Mouse (Mus musculus) left cerebral cortex, postnatal 10 days (tissue): ENCODE data around the gene Kif4. TPM values are rescaled to one million over a fixed set of nuclear protein-coding genes. Genes with fewer than 3 reads are reported as not detected.
A peak's percentile ranks its signal among the peaks of the same experiment; 100 is the strongest.

Experiments used
- DNase-seq, 2 experiments: peaks; one replicate each; pipeline ENCODE4 v3.0.0; 2021 to 2022; ENCODE audit warnings: low spot score in 2 of 2, mixed read lengths in 1 of 2; ENCODE audit errors: extremely low spot score in 1 of 2
- intact Hi-C: fragments of 180-260 bp; cut with DNase I; formaldehyde crosslinking; loops from one replicate; pipeline ENCODE4 v1.15.1; 2025
- total RNA-seq, 2 experiments: library from RNA; stranded (reverse); gene quantifications; 2 replicates each; pipeline ENCODE4 v1.2.3; 2021

Gene Kif4
- 1 to 10 TPM; 2.5 to 3.4 TPM for total RNA-seq

DNA sequence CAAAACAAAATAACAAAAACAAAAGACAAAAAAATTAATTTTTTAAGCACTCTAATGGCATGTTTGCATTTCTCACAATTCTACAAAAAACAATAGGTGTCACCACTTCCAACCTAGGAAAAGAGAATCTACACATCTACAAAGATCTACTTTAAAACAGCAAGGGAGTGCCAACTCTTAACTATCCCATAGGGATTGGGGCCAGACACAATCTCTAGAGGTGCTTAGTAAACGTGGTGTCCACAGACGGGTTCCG is at the start of gene Kif4:
Gene Kif4, plus strand, starts transcription at position 192 of the 256 bp plus-strand sequence.
- DNase-seq = no peak
- intact Hi-C loops = loop anchor here (10.0 kb wide), 1 partner anchor 109 kb away; no protein-coding TSS in a partner anchor

DNA sequence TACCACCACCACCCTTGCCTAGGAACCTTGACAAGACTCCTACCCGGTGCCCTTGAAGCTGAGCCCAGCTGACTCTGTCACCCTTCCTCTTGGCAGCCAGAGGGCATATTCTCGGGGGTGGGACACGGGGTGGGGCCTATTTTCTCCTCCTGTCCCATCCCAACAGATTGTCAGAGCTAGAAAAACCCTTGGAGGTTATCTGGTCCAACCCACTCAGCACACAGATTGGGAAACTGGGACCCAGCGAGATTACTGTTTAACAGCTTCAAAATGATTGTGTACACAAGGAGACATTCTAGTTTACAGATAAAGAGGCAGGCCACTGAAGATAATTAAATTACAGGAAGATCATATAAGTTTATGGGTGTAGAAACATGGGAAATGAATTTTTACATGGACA is 30.7 kb upstream of the Kif4 start, which contains the start of gene P2ry4:
Gene P2ry4, minus strand, starts transcription at position 79 of the 400 bp plus-strand sequence.
- no peak for DNase-seq
- intact Hi-C loops = no loop called here

DNA sequence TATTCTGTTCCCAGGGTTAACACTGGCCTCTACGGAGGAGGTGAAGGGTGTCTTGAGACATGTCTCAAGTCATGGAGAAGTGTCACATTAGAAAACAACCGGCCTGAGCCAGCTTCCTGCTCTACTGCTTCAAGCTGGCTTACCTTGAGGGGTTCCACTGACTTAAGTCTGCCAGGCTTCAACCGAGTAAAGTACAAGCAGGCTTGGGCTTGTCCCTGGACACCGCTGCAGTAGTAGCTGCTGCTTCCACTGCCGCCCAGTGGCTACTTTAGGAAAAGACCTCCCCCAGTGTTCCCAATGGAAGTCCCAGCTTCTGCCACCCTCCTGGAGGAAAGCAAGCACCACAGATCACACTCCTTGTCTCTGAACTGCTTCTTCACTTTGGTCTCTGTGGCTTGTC is 28.1 kb upstream of the Kif4 start:
- peak; percentile 11 to 42 for DNase-seq
- intact Hi-C loops = no loop called here

DNA sequence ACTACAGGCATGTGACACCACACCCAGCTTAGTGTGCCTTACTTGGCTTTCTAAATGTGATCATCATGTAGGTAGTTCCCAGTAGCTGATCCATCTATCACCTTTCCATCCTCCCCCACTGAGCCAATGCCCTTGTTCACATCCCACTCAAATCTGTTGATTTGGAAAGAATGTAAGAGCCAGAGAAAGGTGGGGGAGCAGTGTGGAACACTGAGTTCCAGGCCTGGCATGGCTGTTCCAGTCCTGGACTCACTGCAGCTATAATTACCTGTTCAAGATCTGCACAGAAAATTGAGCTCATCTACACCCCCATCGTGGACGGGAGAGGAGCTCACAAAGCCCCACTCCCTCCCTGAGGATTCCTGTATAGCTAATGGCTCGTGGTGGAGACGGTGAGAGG is 25.8 kb upstream of the Kif4 start:
- intact Hi-C loops = no loop called here

DNA sequence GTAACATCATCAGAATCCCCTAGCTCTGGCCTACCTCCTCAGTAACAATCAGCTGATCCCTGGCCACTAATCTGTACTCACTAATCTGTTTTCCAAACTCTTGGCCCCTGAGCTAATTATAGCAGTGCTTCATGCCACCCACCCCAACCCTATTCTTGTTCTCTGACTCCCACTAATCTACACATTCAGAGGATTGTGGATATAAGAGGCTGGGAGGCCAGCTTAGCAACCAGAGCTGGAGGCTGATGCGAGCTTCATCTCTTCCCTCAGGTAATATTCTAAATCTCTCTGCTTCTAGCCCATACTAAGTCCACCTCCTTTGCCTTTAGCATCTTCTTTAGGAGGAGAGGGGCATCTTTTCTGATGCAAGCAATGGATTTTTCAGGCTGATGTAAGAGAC is 20.2 kb upstream of the Kif4 start, which contains the start of gene Arr3:
Gene Arr3, plus strand, starts transcription at position 184 of the 400 bp plus-strand sequence.
- no peak for DNase-seq
- intact Hi-C loops = no loop called here

More for the DNA sequence above, 25.8 kb upstream of the Kif4 start:
- DNase-seq = no peak

DNA sequence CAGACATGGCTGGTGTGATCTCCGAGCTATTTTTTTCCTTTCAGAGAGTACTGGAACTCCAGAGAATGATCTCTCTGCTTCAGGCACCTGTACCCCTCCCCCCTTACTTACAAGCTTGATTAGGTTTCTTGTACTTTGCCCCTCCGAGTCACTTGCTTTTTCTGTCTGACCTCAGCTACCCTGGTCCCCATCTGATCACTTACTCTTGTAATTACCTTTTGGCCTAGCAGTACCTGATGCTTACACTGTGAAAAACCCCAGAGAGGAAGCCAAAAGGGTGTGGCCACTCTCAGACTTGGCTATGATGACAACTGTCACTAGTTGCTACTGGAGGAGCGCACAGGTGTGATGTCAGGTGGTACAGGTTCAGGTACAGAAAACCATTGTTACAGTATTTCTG is 7.0 kb upstream of the Kif4 start:
- DNase-seq = no peak
- intact Hi-C loops = no loop called here

DNA sequence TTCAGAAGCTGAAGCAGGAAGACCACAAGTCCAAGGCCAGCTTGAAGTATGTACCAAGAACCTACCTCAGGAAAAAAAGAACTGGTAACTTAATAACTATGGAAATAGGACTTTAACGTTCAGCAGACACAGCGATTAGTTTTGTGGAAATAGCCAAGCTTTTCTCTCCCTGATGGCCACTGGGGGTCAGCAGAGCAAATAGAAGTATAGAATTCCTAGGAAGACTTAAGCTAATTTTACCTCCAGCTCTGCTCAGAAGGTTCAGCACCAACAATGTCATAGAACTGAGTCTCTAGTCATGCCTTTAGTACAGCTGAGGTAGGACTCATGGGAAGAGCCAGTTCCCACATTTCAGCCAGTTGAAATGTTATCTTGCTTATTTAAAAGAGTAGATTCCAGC is 4.2 kb upstream of the Kif4 start:
- DNase-seq = no peak
- intact Hi-C loops = loop anchor here (10.0 kb wide), 1 partner anchor 113 kb away; no protein-coding TSS in a partner anchor

DNA sequence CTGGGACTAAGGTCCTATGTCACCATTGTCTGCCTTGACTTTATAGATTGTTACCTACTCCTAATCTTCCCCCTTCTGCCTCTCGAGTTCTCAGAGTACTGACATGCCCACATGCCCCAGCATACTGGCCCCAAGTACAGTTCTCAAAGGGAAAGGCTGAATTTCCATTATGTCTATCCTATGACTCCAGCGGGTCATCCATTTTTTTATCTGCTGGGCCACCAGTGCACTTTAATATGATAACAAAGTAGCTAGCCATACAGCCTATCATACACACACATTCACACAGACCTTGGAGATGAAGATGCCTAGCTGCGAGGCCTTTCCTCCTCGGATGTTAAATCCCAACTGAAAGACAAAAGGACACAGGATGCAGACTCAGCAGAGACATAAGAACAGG is 1.3 kb upstream of the Kif4 start:
- intact Hi-C loops = loop anchor here (10.0 kb wide), 1 partner anchor 111 kb away; no protein-coding TSS in a partner anchor
- no peak for DNase-seq

DNA sequence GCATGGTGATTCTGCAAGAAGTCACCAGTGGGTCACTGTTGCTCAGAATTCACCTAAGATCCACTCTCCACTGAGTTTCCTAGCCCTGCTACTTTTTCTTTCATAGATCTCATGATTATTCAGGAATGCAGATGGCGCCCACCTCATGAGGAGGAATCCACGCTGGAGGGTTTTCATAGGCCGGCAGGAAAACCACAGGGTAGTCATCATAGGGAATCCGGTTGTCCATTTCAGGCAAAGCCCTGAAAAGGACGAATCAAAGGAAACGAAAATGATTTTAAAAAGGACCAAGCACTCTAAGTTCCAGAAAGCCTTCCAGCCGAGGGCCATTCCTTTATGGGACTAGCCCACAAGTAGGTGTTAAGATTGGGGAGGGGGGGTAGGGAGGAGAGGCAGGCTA is 391 bp upstream of the Kif4 start:
- peak in 1 of 2 experiments; percentile 16 for DNase-seq
- intact Hi-C loops = loop anchor here (10.0 kb wide), 1 partner anchor 110 kb away; no protein-coding TSS in a partner anchor

DNA sequence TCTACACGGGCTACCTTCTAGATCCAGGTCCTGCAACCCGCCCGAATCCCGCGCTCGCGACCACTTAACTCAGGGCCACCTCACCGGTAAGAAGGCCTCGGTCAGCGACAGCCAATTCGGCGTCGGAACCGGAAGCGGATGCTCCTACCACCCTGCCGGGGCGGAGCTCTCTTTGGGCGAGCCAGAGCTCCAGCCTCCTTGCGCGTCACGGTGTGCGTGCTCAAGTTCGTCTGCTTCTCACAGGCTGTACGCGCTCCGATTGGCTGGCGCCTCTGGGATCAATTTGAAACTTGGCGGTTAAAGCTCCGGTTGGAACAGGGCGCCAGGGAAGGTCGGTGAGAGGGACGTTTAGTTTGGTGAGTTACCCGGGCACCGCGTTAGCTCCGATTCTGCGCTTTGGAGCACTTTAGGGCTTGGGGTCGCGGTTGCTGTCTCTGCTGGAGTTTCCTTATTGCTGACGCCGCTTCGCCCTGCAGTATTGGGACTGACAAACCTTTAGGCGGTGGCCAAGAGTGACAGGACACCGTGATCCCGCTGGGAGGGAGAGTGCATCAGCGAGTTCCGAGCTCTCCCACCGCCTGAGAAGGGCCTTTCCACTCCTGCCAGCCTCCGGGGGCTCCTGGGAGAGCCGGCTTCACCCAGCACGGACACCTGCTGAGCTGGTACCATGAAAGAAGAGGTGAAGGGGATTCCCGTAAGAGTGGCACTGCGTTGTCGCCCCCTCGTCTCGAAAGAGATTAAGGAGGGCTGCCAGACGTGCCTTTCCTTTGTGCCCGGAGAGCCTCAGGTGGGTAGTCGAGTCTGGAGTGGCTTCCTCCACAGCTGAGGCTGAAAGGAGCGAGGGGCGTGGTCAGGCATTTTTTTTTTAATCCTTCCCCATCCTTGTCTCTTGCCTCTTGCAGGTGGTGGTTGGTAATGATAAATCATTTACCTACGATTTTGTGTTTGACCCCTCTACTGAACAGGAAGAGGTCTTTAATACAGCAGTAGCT is 561 bp downstream of the Kif4 start, which contains the start of gene Pdzd11:
Gene Pdzd11, minus strand, starts transcription at position 767 of the 992 bp plus-strand sequence.
- DNase-seq = peak; percentile 89 to 94
- intact Hi-C loops = loop anchor here (10.0 kb wide), 1 partner anchor 109 kb away; no protein-coding TSS in a partner anchor

DNA sequence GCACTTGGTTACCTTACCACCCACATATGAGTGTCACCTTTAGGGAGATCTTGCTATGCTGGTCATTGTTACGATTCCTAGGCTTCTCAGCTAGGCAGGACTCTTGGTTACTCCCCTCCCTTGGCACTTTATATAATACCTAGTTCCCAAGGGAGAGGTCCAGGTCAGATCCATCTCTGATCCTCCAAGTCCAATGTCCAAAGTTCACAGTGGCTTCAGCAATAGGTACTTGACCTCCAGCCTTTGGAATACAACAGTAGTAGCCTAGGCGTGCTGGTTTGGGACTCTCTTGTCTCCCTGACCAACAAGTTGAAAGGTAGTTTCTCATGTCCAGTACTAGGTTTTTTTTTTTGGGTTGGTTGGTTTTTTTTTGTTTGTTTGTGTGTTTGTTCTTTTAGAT is 3.5 kb downstream of the Kif4 start:
- no peak for DNase-seq
- intact Hi-C loops = loop anchor here (10.0 kb wide), 1 partner anchor 106 kb away; no protein-coding TSS in a partner anchor

DNA sequence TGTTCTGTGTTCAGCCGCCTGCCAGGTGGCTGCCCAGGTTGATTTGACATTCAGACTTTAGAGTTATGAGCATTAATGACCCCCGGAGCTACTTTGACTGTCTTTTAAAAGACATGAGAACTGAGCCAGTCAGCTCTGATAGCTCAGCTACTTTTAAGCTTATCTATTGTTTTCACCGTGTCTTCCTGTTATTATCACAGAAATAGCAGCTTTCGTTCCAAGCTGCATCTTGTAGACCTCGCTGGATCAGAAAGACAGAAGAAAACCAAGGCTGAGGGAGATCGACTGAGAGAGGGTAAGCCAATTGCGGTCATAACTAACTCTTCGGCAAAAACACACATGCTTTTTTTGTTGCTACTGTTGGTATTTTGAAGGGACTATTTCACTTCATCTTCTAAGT is 12.9 kb downstream of the Kif4 start:
- intact Hi-C loops = no loop called here

DNA sequence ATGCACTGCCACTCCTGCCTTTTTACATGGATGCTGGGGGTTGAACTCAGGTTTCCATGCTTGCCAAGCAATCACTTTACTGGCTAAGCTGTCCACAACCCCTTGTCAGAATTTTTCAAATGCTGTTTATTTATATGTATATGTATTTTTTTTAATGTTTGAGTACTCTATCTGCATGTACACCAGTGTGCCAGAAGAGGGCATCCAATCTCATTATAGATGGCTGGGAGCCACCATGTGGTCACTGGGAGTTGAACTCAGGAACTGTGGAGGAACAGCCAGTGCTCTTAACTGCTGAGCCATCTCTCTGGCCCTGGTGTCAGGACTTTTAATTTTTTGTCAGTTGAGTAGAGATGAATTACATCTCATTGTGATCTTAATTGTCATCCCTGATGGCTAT is 27.3 kb downstream of the Kif4 start:
- no peak for DNase-seq
- intact Hi-C loops = no loop called here

More for the DNA sequence above, 12.9 kb downstream of the Kif4 start:
- no peak for DNase-seq

DNA sequence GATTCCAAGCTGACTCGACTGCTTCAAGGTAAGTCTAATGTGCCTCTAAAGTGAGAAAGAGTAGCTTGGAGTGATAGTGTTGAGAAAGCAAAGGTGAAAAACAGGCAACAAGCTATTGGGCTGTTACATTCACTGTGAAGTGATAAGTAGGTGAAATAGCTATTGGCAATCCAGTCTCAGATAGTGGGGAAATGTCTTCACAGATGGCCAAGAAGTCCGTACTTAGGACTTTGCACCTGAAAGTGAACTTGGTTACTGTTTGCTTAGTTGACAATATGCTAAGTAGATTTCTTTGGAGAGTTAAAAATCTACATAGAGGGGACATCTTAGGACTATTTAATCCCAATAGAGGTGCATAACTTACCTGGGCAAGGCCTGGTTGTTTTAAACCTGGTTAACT is 39.3 kb downstream of the Kif4 start:
- DNase-seq = no peak
- intact Hi-C loops = no loop called here

DNA sequence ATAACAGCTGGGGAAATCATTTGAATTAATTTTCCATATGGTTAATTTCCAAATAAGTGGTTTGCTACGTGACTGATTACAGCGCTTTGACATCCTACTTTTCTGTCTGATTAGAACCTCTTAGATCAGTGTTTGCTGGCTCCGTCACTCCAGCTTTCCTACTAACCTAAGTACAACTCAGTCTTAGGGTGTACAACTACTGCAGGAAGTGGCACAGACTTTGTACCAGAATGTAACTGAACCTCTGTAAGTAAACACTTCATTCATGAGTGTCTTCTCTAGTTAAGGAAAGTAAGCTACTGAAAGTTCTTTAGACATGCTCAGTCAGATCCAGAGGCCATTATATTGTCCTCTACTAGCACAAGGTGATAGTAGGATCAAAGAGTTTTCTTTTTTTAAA is 52.7 kb downstream of the Kif4 start:
- intact Hi-C loops = no loop called here
- DNase-seq = no peak

DNA sequence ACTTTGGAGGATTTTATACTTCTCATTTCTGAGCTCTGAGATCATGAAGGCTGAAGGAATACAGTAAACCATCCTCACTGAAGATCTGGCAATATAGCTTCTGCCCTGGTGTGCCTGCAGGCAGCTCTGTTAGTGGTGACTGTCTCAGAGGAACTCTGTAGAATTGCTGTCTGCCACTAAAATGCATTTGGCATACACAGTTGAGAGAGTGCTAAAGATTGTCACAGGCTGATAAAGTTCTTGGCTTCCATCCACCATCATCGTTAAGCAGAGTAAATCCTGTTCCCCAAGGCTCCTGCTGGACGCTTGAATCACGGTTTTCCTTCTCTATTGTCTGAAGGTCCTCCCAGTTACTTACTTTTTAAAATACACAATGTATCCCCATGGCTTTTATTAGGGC is 61.0 kb downstream of the Kif4 start:
- no peak for DNase-seq
- intact Hi-C loops = no loop called here

DNA sequence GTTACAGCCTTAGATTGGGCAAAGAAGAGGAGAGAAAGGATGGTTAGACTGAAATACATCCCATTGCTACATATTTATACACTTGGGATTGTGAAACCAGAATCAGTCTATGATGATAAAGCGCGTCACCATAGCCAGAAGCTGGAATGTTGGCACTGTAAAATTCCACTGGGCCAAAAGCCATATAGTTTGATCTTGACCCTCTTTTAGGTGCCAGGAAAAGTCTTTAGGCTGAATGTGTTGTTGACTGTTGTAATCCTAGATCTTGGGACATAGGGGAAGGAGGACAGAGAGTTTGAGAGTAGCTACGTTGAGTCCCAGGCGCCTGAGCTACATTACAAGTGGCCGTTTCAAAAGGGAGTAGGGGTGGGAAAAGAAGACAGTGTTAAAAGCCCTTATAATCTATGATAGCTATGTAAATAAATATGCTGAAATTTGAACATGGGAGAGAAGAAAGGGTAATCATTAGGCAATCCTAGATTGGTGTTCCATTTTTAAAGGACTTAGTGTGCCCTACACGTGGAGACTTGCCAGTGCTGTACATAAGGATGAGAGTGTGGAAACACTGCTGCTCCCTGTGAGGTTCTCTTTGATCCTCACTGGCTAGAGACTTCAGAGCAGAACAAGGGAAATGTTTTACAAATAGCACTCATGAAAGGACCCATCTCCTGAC is 62.0 kb downstream of the Kif4 start:
- no peak for DNase-seq
- intact Hi-C loops = no loop called here

DNA sequence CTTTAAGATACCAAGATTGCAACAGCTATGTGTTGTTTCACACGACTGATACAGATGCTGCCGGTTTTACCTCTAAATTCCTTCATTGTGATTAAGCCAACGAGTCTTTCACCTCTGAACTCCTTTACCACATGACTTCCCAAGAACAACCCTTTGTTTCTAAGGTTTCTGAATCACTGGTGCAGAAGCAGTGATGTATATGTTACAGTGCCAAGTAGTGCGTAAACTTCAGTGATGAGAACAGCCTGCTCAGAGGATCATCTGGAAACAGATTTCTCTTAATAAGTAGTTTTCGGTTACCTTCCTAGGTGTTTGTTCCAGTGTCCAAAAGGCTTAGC is 62.5 kb downstream of the Kif4 start:
- intact Hi-C loops = no loop called here
- DNase-seq = no peak

DNA sequence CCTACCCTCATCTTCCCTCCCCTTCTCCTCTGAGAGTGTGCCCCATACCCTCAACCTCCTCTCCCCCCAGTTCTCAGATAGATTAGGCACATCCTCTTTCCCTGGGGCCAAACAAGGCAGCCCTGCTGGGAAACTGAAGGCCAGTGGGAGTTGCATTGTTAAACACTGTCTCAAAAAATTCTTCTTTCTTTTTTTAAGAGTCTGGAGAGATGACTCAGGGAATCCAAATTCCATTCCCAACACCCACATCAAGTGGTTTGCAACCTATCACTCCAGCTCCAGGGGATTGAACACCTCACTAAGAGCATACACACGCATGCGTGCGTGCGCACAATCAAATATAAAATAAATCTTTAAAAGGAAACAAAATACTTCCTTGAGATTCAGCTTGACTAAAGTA is 71.2 kb downstream of the Kif4 start:
- no peak for DNase-seq
- intact Hi-C loops = no loop called here

DNA sequence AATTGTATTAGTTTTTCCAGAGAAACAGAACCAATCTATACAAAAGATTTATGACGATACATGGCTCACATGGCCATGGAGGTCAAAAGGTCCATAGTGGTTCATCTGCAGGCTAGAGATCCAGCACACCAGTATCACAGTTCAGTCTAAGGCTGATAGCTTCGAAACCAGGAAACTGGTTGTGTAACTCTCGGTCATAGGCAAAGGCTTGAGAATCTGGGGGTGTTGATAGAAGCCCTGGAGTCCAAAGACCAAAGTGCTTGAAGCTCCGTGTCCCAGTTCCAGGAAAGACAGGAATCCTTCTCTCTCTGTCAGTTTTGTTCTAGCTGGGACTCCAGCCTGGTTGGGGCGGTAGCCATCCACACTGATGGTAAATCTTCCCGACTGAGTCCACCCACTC is 82.5 kb downstream of the Kif4 start:
- DNase-seq = no peak
- intact Hi-C loops = no loop called here
